In the genomic region with DNA sequence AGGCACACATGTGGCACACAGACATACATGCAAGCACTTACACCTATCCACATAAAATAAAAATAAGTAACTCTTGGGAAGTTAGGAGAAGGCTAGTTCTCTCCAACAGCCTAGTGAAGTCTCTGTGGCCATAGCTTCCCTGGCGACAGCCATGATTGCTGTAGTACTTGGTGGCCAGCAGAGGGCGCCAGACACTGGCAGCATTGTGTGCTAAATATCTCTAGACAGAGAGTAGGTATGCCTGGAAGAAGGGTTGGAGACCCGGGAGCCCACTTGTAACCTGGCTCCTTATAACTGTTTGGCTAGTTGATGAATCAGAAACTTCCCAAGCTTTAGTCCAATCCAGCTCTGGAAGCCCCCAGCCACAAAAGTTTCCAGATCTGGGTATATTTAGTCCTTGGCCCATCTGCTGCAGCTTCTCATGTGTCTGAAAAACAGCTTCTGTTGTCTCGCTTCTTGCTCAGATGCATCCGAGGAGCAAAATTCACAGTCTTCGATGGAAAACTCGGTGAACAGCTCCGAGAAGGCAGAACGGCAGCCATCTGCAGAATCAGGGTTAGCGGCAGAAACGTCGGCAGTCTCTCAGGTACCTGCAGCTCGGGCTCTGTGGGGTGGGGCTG, we compare ENCODE assay signal across 8 mouse cellular contexts. TPM values are rescaled to one million over a fixed set of nuclear protein-coding genes. Genes with fewer than 3 reads are reported as not detected.
DNase-seq lines count a peak whose midpoint lies in the region; ATAC-seq and TF ChIP-seq lines count a peak whose summit lies in the region.

No protein-coding gene starts in this region.

- H3K9ac ChIP-seq in hindbrain, embryonic 13.5 days = no peak overlapping the region

- peak; percentile 79; the same call in 1 of the 2 replicates for TF ChIP-seq CTCF in thymus, adult 2 months (IDR thresholded peaks at IDR 0.05; ENCODE audit: borderline replicate concordance, control insufficient read depth, extremely low read depth, insufficient read depth, low read length, poor library complexity)

- no peak overlapping the region for H3K27ac ChIP-seq in hindbrain, embryonic 10.5 days
- no peak overlapping the region for H3K27ac ChIP-seq in hindbrain, embryonic 13.5 days
- H3K27ac ChIP-seq in thymus, adult 2 months (ENCODE audit: control insufficient read depth, insufficient read depth, low read length) = no peak overlapping the region

- H3K4me1 ChIP-seq in hindbrain, embryonic 10.5 days (replicated peaks) = no peaks in the 10 kb centered on the region
- H3K4me1 ChIP-seq in hindbrain, embryonic 13.5 days (replicated peaks) = no peaks in the 10 kb centered on the region
- H3K4me1 ChIP-seq in thymus, adult 2 months (replicated peaks; ENCODE audit: control insufficient read depth, insufficient read depth, low read length) = no peaks in the 10 kb centered on the region

- no peak overlapping the region for H3K4me2 ChIP-seq in hindbrain, embryonic 13.5 days

- ATAC-seq in hindbrain, embryonic 13.5 days (ENCODE audit: low FRiP score) = no peak

- WGBS in hindbrain, embryonic 10.5 days = 81% methylated on average over 13 of the region's 13 CpGs
- 80% methylated on average over 13 of the region's 13 CpGs for WGBS in hindbrain, embryonic 13.5 days
- 78% methylated on average over 13 of the region's 13 CpGs for WGBS in thymus, adult 2 months

- H3K9me3 ChIP-seq in hindbrain, embryonic 10.5 days = no peaks in the 10 kb centered on the region
- no peaks in the 10 kb centered on the region for H3K9me3 ChIP-seq in hindbrain, embryonic 13.5 days

- DNase-seq in hindbrain, embryonic 10.5 days (ENCODE audit: low spot score) = peak; percentile 51
- DNase-seq in thymus, adult 2 months = peak; percentile 29
- DNase-seq in thymus, adult 18-20 months = no peak
- peak; percentile 34 for DNase-seq in c-Kit-positive CD71-positive TER-119-negative erythroid progenitor cells, embryonic 14.5 days (ENCODE audit: low read depth)
- peak; percentile 65 to 73 for DNase-seq in kidney, postnatal 4 days
- peak; percentile 81 for DNase-seq in retina, embryonic 14.5 days (ENCODE audit: low spot score)
- DNase-seq in urinary bladder, adult 2 months (ENCODE audit: low spot score) = no peak

- peaks cover 99% of the 10 kb centered on the region for H3K36me3 ChIP-seq in hindbrain, embryonic 10.5 days
- H3K36me3 ChIP-seq in hindbrain, embryonic 13.5 days = peaks cover 88% of the 10 kb centered on the region
- H3K36me3 ChIP-seq in thymus, adult 2 months (ENCODE audit: control insufficient read depth, insufficient read depth, low read length) = peaks cover 56% of the 10 kb centered on the region

- no peak for TF ChIP-seq POLR2A in thymus, adult 2 months (IDR thresholded peaks at IDR 0.05; ENCODE audit: control insufficient read depth, extremely low read depth, insufficient read depth, low read length, poor library complexity)

- H3K4me3 ChIP-seq in hindbrain, embryonic 10.5 days = no peak overlapping the region
- H3K4me3 ChIP-seq in hindbrain, embryonic 13.5 days = no peak overlapping the region
- no peak overlapping the region for H3K4me3 ChIP-seq in thymus, adult 2 months (ENCODE audit: control insufficient read depth, insufficient read depth, low read length)

- H3K27me3 ChIP-seq in hindbrain, embryonic 10.5 days (ENCODE audit: insufficient read depth, poor library complexity, severe bottlenecking) = no peaks in the 10 kb centered on the region
- H3K27me3 ChIP-seq in hindbrain, embryonic 13.5 days = no peaks in the 10 kb centered on the region
- no peaks in the 10 kb centered on the region for H3K27me3 ChIP-seq in thymus, adult 2 months (ENCODE audit: control insufficient read depth, insufficient read depth, low read length)

RNA-seq across cellular contexts. Expression of a gene that starts 25.3 kb away (rescaled TPM):
- polyA plus RNA-seq in hindbrain, embryonic 10.5 days (2016; fragmentation: Nextera tagmentation; extraction: Ambion mirVana) = 42.9 and 48.0 TPM in 2 replicates
- polyA plus RNA-seq in hindbrain, embryonic 13.5 days (2015; fragmentation: Nextera tagmentation; extraction: Ambion mirVana) = 47.1 and 48.6 TPM in 2 replicates
- 29.4 and 34.4 TPM in 2 replicates for polyA plus RNA-seq in thymus, adult 2 months (2012; rRNA removed)
- 10.5 and 14.8 TPM in 2 replicates for polyA plus RNA-seq in urinary bladder, adult 2 months (2012; rRNA removed)

RNA-seq across cellular contexts. Expression of a gene that starts 25.6 kb away (rescaled TPM):
- 18.0 and 18.8 TPM in 2 replicates for polyA plus RNA-seq in hindbrain, embryonic 10.5 days (2016; fragmentation: Nextera tagmentation; extraction: Ambion mirVana)
- polyA plus RNA-seq in hindbrain, embryonic 13.5 days (2015; fragmentation: Nextera tagmentation; extraction: Ambion mirVana) = 18.4 and 19.5 TPM in 2 replicates
- polyA plus RNA-seq in thymus, adult 2 months (2012; rRNA removed) = 113 and 124 TPM in 2 replicates
- polyA plus RNA-seq in urinary bladder, adult 2 months (2012; rRNA removed) = 27.6 and 28.0 TPM in 2 replicates

Comparison
In these comparisons a context has a peak if more than half of its experiments do, and no peak if none do; other contexts are left out.
1. DNase-seq: peak in hindbrain, embryonic 10.5 days (single experiment), thymus, adult 2 months (single experiment), c-Kit-positive CD71-positive TER-119-negative erythroid progenitor cells, embryonic 14.5 days (single experiment), kidney, postnatal 4 days (2 of 2) and retina, embryonic 14.5 days (single experiment); none in thymus, adult 18-20 months (0 of 2) and urinary bladder, adult 2 months (single experiment).